Mouse (Mus musculus) lung, embryonic 15.5 days (tissue): Measurements from ENCODE around the gene Gja5. TPM values are rescaled to one million over a fixed set of nuclear protein-coding genes. Genes with fewer than 3 reads are reported as not detected.

Experiments
- ATAC-seq: fragments of 200-750 bp; cut with Nextera tagmentation; 2 replicates; pipeline ENCODE4 v1.8.0; 2017; ENCODE audit warnings: moderate number of reproducible peaks, borderline replicate concordance; ENCODE audit not compliant: low FRiP score, low TSS enrichment; ENCODE audit errors: extremely low read depth
- H3K27ac ChIP-seq: fragments of 300-500 bp; sonication (generic); 2 replicates; pipeline ENCODE4 v1.5.1; 2015; ENCODE audit warnings: moderate library complexity, mild to moderate bottlenecking, inconsistent platforms
- H3K27me3 ChIP-seq: fragments of 300-500 bp; sonication (generic); 2 replicates; pipeline ENCODE4 v1.6.1; 2015; ENCODE audit warnings: inconsistent platforms
- H3K36me3 ChIP-seq: fragments of 300-500 bp; sonication (generic); 2 replicates; pipeline ENCODE4 v1.6.1; 2015; ENCODE audit warnings: inconsistent platforms
- H3K4me1 ChIP-seq: fragments of 300-500 bp; sonication (generic); 2 replicates; pipeline ENCODE4 v1.6.1; 2015; ENCODE audit warnings: inconsistent platforms
- H3K4me2 ChIP-seq: fragments of 300-500 bp; sonication (generic); 2 replicates; pipeline ENCODE4 v1.6.1; 2015; ENCODE audit warnings: inconsistent platforms, mild to moderate bottlenecking, moderate library complexity
- H3K4me3 ChIP-seq: fragments of 300-500 bp; sonication (generic); 2 replicates; pipeline ENCODE4 v1.5.1; 2015; ENCODE audit warnings: mild to moderate bottlenecking, inconsistent platforms
- H3K9ac ChIP-seq: fragments of 300-500 bp; sonication (generic); 2 replicates; pipeline ENCODE4 v1.6.1; 2015; ENCODE audit warnings: inconsistent platforms
- H3K9me3 ChIP-seq: fragments of 300-500 bp; sonication (generic); 2 replicates; pipeline ENCODE4 v1.6.1; 2016; ENCODE audit warnings: inconsistent platforms
- WGBS: fragments of 180-500 bp; shearing (Covaris S2); methylation state at CpG from one replicate; pipeline ENCODE4 v1.1.7; 2015; 5-methylcytosine and 5-hydroxymethylcytosine counted together
- polyA plus RNA-seq: library from polyadenylated mRNA; unstranded; fragments of >200 nt; fragmentation: Nextera tagmentation; extraction: Ambion mirVana; gene quantifications from 2 replicates; pipeline ENCODE4 v1.2.1, GENCODE M21; 2015

The Gja5 gene
- polyA plus RNA-seq, 1 experiment from 2014 or later: 25.6 TPM

GRCm38 (mm10) chr3:97118313-97118712, 213.8 kb downstream of the Gja5 start:
- Histone ChIP-seq H3K4me2 (no peak overlapping the region), H3K9ac (no peak overlapping the region), H3K27me3 (no peaks in the 10 kb centered on the region), H3K9me3 (no peaks in the 10 kb centered on the region), H3K4me1 (no peaks in the 10 kb centered on the region), H3K27ac (no peak overlapping the region), H3K4me3 (no peak overlapping the region), H3K36me3 (no peaks in the 10 kb centered on the region)
- ATAC-seq: no peak
- 54% methylated on average over 12 of the region's 12 CpGs for WGBS

GRCm38 (mm10) chr3:97124193-97124592, 219.7 kb downstream of the Gja5 start:
- Histone ChIP-seq H3K4me1 (0 out of 2 replicates have a peak, but pooled peaks cover 5% of the 10 kb centered on the region), H3K27ac (no peak overlapping the region), H3K27me3 (no peaks in the 10 kb centered on the region), H3K36me3 (no peaks in the 10 kb centered on the region), H3K4me3 (no peak overlapping the region), H3K9me3 (no peaks in the 10 kb centered on the region), H3K4me2 (no peak overlapping the region), H3K9ac (no peak overlapping the region)
- ATAC-seq: no peak; the same call in 1 of the 2 replicates
- WGBS: 29% methylated on average over 7 of the region's 7 CpGs

Other genes starting within 250 kb of the Gja5 start
- gene Ankrd35, start 234.6 kb upstream of the Gja5 start, polyA plus RNA-seq: 0.24 and 0.52 TPM in 2 replicates
- gene Pias3, start 208.3 kb upstream of the Gja5 start, polyA plus RNA-seq: 49.0 and 52.1 TPM in 2 replicates
- 7.7 and 8.5 TPM in 2 replicates for gene Nudt17, start 196.1 kb upstream of the Gja5 start, polyA plus RNA-seq
- gene Polr3c, start 177.1 kb upstream of the Gja5 start, polyA plus RNA-seq: 34.9 and 38.2 TPM in 2 replicates
- gene Rnf115, start 177.0 kb upstream of the Gja5 start, polyA plus RNA-seq: 50.7 and 52.3 TPM in 2 replicates
- gene Pdzk1, start 75.4 kb upstream of the Gja5 start, polyA plus RNA-seq: 0.14 and 0.42 TPM in 2 replicates
- 0.15 and 1.6 TPM in 2 replicates for gene Cd160, start 75.3 kb upstream of the Gja5 start, polyA plus RNA-seq
- gene Gpr89, start 653 bp downstream of the Gja5 start, polyA plus RNA-seq: 35.4 and 38.1 TPM in 2 replicates
- 0.04 TPM in 1 of 2 replicates, not detected in the other for gene Gja8, start 21.3 kb downstream of the Gja5 start, polyA plus RNA-seq